Mouse (Mus musculus): ENCODE data around the gene Spc24.
A peak's percentile ranks its signal among the peaks of the same experiment; 100 is the strongest.

Spc24 gene

GRCm38 (mm10) chr9:21748491-21748890, 11.6 kb downstream of the Spc24 start:
- DNase-seq: peak in 1 of 2 experiments; percentile 56

- DNase-seq: peak; percentile 78 to 87
Measured at GRCm38 (mm10) chr9:21748033-21748432, 12.1 kb downstream of the Spc24 start.

- DNase-seq: no peak
Measured at GRCm38 (mm10) chr9:21747238-21747774, 12.8 kb downstream of the Spc24 start.

DNA sequence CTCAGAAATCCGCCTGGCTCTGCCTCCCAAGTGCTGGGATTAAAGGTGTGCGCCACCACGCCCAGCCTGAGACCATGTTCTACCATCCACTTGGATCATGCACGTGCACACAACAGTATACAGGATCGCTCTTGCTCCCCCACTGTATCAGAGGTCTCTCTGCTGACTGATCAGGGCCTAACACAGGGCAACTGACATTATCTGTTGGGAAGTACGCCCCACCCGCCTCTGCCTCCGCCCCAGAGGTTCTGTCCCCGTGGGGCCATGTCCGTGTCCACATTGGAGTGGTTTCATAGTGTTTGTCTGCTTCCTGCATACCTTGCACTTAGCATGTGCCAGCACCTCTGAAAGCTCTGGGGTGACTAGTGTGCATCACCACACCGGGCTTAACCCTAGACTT, 18.6 kb downstream of the Spc24 start:
- no peak for DNase-seq

- DNase-seq: no peak
Measured at GRCm38 (mm10) chr9:21740427-21740826, 19.7 kb downstream of the Spc24 start.

DNA sequence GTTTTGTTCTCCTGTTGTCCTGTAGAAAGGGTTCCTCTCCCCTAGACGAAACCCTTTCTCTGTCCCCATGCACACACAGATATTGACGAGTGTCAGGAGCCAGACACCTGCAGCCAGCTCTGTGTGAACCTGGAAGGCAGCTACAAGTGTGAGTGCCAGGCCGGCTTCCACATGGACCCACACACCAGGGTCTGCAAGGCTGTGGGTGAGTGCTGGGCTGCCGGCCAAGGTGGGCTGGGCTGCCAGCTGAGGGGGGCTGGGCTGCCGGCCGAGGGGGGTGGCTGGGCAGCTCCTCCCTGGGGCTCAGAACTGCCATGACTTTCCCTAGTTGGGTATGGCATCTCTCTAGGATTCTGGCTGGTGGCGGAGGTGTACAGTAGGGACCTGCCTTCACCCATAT, 21.3 kb downstream of the Spc24 start:
- DNase-seq: no peak

GRCm38 (mm10) chr9:21737188-21737587, 22.9 kb downstream of the Spc24 start:
- no peak for DNase-seq

DNA sequence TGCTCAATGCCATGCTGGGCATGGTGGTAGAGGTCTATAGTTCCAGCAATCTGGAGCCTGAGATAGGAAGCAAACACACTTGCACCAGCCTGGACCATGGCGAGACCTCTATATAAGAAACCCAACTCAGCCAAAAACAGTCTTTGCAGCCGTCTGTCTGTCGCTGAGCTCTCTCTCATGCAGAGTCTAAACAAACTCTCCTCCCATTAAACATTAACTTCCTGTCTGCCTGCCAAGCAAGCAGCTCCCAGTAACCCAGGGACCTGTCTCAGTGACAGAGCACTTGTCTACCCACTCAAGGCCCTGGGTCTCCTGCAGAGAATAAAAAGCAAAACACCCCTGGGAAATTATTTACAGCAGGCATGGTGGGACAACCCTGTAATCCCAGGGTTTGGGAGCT, 23.5 kb downstream of the Spc24 start:
- DNase-seq: peak; percentile 60 to 78

DNA sequence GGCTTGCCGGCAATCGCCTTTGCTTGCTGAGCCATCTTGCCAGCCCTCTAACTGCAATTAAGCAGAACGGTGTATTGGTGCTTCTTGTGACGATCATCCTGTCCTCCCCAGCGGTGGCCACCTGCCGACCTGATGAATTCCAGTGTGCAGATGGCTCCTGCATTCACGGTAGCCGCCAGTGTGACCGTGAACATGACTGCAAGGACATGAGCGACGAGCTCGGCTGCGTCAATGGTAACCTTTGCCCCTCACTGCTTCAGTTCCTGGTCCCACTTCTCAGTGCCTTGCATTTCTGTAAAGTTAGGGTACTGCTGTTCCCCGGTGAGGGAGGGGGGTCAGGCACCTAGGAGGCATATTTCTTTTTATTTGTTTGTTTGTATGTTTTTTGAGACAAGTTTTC, 25.0 kb downstream of the Spc24 start:
- DNase-seq: no peak

DNA sequence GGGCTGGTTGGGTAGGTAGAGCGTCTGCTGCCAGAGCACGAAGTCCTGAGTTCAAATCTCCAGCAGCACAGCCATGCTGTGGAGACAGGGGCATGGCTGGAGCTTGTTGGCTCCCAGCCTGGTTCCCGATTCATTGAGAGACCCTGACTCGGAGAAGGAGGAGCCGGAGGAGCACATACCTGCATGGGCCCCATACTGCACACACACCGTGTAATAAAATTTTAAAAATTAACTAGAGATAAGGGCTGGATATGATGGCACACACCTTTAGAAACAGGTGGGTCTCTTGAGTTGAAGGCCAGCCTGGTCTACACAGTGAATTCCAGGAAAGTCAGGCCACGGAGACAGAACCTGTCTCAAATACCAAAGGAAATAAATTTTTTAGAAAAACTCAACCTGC, 26.1 kb downstream of the Spc24 start:
- DNase-seq: no peak

DNA sequence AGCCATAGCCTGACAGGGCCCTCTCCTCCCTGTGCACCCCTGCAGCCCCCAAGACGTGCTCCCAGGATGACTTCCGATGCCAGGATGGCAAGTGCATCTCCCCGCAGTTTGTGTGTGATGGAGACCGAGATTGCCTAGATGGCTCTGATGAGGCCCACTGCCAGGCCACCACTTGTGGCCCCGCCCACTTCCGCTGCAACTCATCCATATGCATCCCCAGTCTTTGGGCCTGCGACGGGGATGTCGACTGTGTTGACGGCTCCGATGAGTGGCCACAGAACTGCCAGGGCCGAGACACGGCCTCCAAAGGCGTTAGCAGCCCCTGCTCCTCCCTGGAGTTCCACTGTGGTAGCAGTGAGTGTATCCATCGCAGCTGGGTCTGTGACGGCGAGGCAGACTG, 26.7 kb downstream of the Spc24 start:
- DNase-seq: no peak

GRCm38 (mm10) chr9:21732288-21732687, 27.8 kb downstream of the Spc24 start:
- DNase-seq: no peak

- DNase-seq: no peak
Measured at GRCm38 (mm10) chr9:21729264-21729663, 30.8 kb downstream of the Spc24 start.

GRCm38 (mm10) chr9:21728261-21728832, 31.8 kb downstream of the Spc24 start:
- DNase-seq: no peak

- DNase-seq: no peak
Measured at GRCm38 (mm10) chr9:21726218-21726975, 33.7 kb downstream of the Spc24 start.

DNA sequence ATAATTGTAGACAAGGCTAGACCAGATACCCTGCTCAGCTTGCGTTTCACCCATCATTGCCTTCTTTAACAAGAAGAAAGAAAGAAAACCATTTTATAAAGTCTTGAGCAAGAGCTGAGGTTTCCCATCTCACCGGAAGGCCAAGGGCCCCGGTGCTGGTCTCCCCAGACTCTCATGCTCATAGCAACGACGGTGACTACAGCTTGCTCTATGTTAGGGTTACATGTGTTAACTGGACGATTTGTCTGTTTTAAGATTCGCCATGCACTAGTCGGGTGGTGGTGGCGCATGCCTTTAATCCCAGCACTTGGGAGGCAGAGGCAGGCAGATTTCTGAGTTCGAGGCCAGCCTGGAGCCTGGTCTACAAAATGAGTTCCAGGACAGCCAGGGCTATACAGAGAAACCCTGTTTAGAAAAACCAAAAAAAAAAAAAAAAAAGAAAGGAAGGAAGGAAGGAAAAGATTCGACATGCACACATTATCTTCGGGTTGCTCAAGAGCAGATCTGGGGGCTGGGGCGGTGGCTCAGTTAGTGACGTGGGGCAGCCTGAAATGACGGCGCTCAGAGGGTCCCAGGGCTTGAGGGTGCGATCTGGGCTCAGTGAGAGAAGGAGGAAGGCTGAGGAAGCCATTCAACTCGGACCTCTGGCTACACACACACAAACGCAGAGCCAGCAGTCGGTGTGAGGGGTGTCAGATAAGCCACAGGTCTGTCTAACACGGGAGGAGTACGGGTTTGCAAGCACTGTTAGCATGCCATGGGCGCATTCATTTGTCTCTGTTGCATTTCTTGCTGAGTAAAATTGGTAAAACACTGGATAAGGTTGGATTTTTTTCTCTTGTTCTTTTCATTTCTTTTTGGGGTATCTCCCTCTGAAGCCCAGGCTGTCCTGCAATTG, 34.6 kb downstream of the Spc24 start:
- no peak for DNase-seq

DNA sequence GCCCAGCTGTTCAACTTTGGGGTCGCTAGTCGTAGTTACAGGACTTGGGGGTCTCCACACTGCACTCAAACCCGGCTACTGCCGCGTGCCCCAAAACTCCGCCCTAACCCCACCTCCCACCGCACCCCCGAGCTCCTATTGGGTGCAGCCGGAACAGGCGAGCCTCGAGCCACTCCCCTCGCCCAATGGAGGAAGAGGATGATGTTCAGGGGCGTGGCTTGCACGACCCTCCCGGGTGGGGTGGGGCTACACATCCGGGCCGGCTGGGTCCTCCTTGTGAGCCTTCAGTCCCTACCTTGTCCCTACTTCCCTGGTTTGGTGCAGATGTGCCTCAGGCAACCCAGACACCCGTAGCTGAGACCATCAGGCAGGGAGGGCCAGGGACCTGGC, 36.0 kb downstream of the Spc24 start:
- DNase-seq: peak; percentile 90 to 96

- DNase-seq: peak; percentile 84 to 89
Measured at GRCm38 (mm10) chr9:21723377-21724146, 36.5 kb downstream of the Spc24 start, which contains the start of gene Ldlr. Ldlr (plus strand) TSS chr9:21723483.

DNA sequence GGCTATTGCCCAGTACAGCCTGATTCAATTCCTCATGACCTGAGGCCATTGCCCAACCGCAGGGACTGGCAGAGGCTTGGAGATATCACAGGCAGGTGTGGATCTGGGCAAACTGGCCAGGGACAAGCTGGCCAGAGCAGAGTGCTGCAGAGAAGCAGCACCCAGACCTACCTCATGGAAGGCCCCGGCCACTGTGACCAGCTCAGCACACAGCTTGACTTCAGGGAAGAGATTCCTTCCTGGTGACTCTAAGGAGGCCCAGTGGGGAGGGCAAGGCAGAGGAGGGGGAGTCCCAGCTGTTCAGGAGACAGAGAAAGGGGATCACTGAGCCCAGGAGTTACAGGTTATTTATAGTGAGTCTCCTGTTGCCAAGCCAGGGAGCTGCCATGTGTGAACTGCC, 39.1 kb downstream of the Spc24 start:
- no peak for DNase-seq

DNA sequence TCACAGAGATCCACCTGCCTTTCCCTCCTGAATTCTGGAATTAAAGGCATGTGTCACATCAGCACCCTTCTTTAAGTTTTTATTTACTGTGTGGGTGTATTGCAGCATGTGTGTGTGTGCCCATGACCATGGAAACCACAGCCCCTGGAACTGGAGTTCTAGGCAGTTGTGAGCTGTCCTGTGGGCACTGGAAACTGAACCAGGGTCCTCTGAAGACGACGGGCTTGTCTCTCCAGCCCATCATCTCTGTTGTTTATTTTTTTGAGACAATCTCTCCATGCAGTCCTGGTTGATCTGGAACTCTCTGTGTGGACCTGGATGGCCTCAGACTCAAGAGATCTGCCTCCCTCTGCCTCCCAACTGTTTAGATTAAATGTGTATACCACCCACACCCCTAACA, 43.1 kb downstream of the Spc24 start:
- no peak for DNase-seq

DNA sequence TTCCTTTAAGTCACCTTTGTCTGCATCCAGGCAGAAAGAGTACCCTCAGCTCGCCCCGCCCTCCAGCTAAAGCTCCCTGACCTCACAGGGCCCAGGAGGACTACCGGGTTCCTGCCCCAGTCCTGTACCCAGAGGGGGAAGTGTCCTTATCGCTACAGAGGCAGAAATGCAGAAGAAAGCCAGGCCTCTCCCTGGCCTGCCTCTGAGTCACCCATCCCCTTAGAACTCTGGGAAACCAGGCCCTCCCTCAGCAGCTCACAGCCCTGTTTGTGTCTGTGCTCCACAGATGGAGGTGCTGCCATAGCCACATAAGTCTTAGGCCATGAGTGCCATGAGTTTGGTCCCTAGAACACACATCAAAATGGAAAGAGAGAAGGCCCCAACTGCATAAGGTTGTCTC, 44.8 kb downstream of the Spc24 start:
- DNase-seq: no peak

DNA sequence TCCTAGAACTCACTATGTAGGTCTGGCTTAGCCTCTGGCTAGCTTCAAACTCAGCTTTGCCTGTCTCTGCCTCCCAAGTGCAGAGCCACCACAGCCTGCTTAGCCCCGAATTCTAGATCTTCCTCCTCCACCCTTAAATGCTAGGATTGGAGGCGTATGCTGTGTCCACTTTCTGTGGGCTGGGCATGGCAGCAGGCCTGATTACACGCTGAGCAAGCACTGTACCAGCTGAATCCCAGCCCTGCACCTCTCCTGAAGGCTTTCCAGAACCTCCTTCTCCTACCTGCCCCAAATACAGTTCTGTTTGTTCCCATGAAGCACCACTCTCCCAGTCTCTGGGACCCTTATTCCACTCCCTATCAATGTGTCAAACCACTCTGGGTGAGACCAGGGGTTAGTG, 50.8 kb downstream of the Spc24 start:
- DNase-seq: no peak
